Mouse (Mus musculus): ENCODE data around the gene Ddx5. TPM values are rescaled to one million over a fixed set of nuclear protein-coding genes. Genes with fewer than 3 reads are reported as not detected.
"Not testable (repeated sequence)": the region's sequence is repeated elsewhere in the genome, so short reads cannot be mapped to it uniquely, and the experiment has no call there.

Gene Ddx5
- polyA plus RNA-seq, 1 experiment = 130 TPM

GRCm38 (mm10) chr11:106755583-106755982 is 33.4 kb downstream of the Ddx5 start:
- Histone ChIP-seq H3K4me1 (ENCODE audit: control insufficient read depth) (peaks cover 8% of the 10 kb centered on the region), H3K36me3 (ENCODE audit: control insufficient read depth) (no peaks in the 10 kb centered on the region), H3K27me3 (ENCODE audit: control insufficient read depth) (peaks cover 21% of the 10 kb centered on the region), H3K9me3 (ENCODE audit: control insufficient read depth, low read length) (no peaks in the 10 kb centered on the region), H3K4me3 (replicated peaks) (no peak overlapping the region)
- TF ChIP-seq GATA1 (IDR thresholded peaks at IDR 0.05; ENCODE audit: low read length) (no peak), TAL1 (IDR thresholded peaks at IDR 0.05; ENCODE audit: low read length) (no peak)

GRCm38 (mm10) chr11:106753314-106753713 is 35.7 kb downstream of the Ddx5 start:
- TF ChIP-seq GATA1 (IDR thresholded peaks at IDR 0.05; ENCODE audit: low read length) = no peak
- TF ChIP-seq TAL1 (IDR thresholded peaks at IDR 0.05; ENCODE audit: low read length) = no peak
- Histone ChIP-seq H3K36me3 (ENCODE audit: control insufficient read depth) (no peaks in the 10 kb centered on the region), H3K9me3 (ENCODE audit: control insufficient read depth, low read length) (no peaks in the 10 kb centered on the region), H3K4me3 (replicated peaks) (no peak overlapping the region), H3K4me1 (ENCODE audit: control insufficient read depth) (peaks cover 8% of the 10 kb centered on the region), H3K27me3 (ENCODE audit: control insufficient read depth) (peaks cover 27% of the 10 kb centered on the region)

DNA sequence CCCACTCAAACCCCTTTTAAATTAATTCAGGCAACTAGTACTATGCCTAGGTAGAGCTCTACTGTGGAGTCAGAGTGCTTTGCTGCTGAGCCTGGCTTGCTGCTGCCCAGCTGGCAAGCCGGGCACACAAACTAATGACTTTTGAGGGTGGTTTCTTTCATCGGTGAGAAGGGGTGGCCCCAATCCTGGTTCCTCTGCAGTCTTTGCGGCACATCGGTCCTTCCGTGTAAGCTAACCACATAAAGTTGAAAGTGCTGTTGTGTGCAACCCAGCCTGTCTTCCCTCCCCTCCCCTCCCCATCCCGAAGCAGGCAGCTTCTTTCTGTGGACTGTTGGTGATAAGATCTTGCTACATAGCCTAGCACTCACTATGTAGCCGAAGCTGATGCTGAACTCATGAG is 36.9 kb downstream of the Ddx5 start:
- no peak overlapping the region for H3K4me3 ChIP-seq (replicated peaks)
- H3K36me3 ChIP-seq (ENCODE audit: control insufficient read depth) = no peaks in the 10 kb centered on the region
- H3K4me1 ChIP-seq (ENCODE audit: control insufficient read depth) = peaks cover 5% of the 10 kb centered on the region
- H3K9me3 ChIP-seq (ENCODE audit: control insufficient read depth, low read length) = no peaks in the 10 kb centered on the region
- peaks cover 27% of the 10 kb centered on the region for H3K27me3 ChIP-seq (ENCODE audit: control insufficient read depth)
- no peak for TF ChIP-seq GATA1 (IDR thresholded peaks at IDR 0.05; ENCODE audit: low read length)
- TF ChIP-seq TAL1 (IDR thresholded peaks at IDR 0.05; ENCODE audit: low read length) = no peak

GRCm38 (mm10) chr11:106751039-106752018 is 37.7 kb downstream of the Ddx5 start, which contains the start of gene Milr1:
Gene Milr1 (plus strand): TSS chr11:106751226.
- Histone ChIP-seq H3K4me1 (ENCODE audit: control insufficient read depth) (peaks cover 5% of the 10 kb centered on the region), H3K4me3 (replicated peaks) (no peak within 1 kb of the TSS), H3K27me3 (ENCODE audit: control insufficient read depth) (peaks cover 27% of the 10 kb centered on the region), H3K36me3 (ENCODE audit: control insufficient read depth) (no peaks in the 10 kb centered on the region), H3K9me3 (ENCODE audit: control insufficient read depth, low read length) (no peaks in the 10 kb centered on the region)
- TF ChIP-seq GATA1 (IDR thresholded peaks at IDR 0.05; ENCODE audit: low read length) (no peak), TAL1 (IDR thresholded peaks at IDR 0.05; ENCODE audit: low read length) (no peak)

GRCm38 (mm10) chr11:106750121-106750751 is 38.7 kb downstream of the Ddx5 start, which contains the start of gene Pecam1:
Gene Pecam1 (minus strand): TSS chr11:106750628.
- H3K4me3 ChIP-seq (replicated peaks) = no peak within 1 kb of the TSS

GRCm38 (mm10) chr11:106749557-106750120 is 39.3 kb downstream of the Ddx5 start:
- not testable (repeated sequence) for H3K4me3 ChIP-seq (replicated peaks); H3K4me1 ChIP-seq (ENCODE audit: control insufficient read depth); H3K36me3 ChIP-seq (ENCODE audit: control insufficient read depth); H3K9me3 ChIP-seq (ENCODE audit: control insufficient read depth, low read length)
- peaks cover 27% of the 10 kb centered on the region for H3K27me3 ChIP-seq (ENCODE audit: control insufficient read depth)

More at GRCm38 (mm10) chr11:106750121-106750751, 38.7 kb downstream of the Ddx5 start, which contains the start of gene Pecam1:
- Histone ChIP-seq H3K27me3 (ENCODE audit: control insufficient read depth) (peaks cover 27% of the 10 kb centered on the region), H3K36me3 (ENCODE audit: control insufficient read depth) (no peaks in the 10 kb centered on the region), H3K9me3 (ENCODE audit: control insufficient read depth, low read length) (no peaks in the 10 kb centered on the region), H3K4me1 (ENCODE audit: control insufficient read depth) (peaks cover 5% of the 10 kb centered on the region)
- TF ChIP-seq TAL1 (IDR thresholded peaks at IDR 0.05; ENCODE audit: low read length) = no peak
- TF ChIP-seq GATA1 (IDR thresholded peaks at IDR 0.05; ENCODE audit: low read length) = no peak

GRCm38 (mm10) chr11:106744949-106745348 is 44.0 kb downstream of the Ddx5 start:
- Histone ChIP-seq H3K4me3 (replicated peaks) (no peak overlapping the region), H3K4me1 (ENCODE audit: control insufficient read depth) (no peaks in the 10 kb centered on the region), H3K9me3 (ENCODE audit: control insufficient read depth, low read length) (no peaks in the 10 kb centered on the region), H3K36me3 (ENCODE audit: control insufficient read depth) (no peaks in the 10 kb centered on the region), H3K27me3 (ENCODE audit: control insufficient read depth) (no peaks in the 10 kb centered on the region; the same call in 1 of the 2 replicates)
- TF ChIP-seq GATA1 (IDR thresholded peaks at IDR 0.05; ENCODE audit: low read length) (no peak), TAL1 (IDR thresholded peaks at IDR 0.05; ENCODE audit: low read length) (no peak)

DNA sequence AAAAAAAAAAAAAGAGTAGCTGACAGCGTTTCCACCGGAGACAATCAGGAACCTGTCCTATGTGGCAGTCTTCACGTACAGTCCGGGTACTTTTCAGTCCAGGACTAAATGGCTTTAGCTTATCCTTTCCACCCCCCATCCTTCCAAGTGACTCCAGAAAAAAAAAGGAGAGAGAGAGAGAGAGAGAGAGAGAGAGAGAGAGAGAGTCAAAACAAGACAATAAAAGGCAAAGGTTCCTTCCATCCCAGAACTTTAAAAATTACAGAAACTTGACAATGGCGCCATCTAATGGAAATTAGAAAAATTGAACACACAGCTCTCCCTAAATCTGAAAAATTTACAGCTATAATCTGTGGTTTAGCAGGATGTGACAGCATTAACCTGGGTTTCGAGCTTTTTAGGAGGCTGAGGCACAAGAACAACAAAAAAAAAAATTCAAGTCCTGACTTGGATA is 46.6 kb downstream of the Ddx5 start:
- no peaks in the 10 kb centered on the region for H3K4me1 ChIP-seq (ENCODE audit: control insufficient read depth)
- H3K36me3 ChIP-seq (ENCODE audit: control insufficient read depth) = no peaks in the 10 kb centered on the region
- TF ChIP-seq GATA1 (IDR thresholded peaks at IDR 0.05; ENCODE audit: low read length) = no peak
- no peak for TF ChIP-seq TAL1 (IDR thresholded peaks at IDR 0.05; ENCODE audit: low read length)
- H3K4me3 ChIP-seq (replicated peaks) = no peak overlapping the region
- H3K27me3 ChIP-seq (ENCODE audit: control insufficient read depth) = no peaks in the 10 kb centered on the region
- no peaks in the 10 kb centered on the region for H3K9me3 ChIP-seq (ENCODE audit: control insufficient read depth, low read length)

GRCm38 (mm10) chr11:106741826-106742225 is 47.2 kb downstream of the Ddx5 start:
- no peaks in the 10 kb centered on the region for H3K4me1 ChIP-seq (ENCODE audit: control insufficient read depth)
- no peaks in the 10 kb centered on the region for H3K36me3 ChIP-seq (ENCODE audit: control insufficient read depth)
- H3K4me3 ChIP-seq (replicated peaks) = no peak overlapping the region
- no peaks in the 10 kb centered on the region for H3K27me3 ChIP-seq (ENCODE audit: control insufficient read depth)
- H3K9me3 ChIP-seq (ENCODE audit: control insufficient read depth, low read length) = no peaks in the 10 kb centered on the region
- TF ChIP-seq GATA1 (IDR thresholded peaks at IDR 0.05; ENCODE audit: low read length) (no peak), TAL1 (IDR thresholded peaks at IDR 0.05; ENCODE audit: low read length) (no peak)
